Mouse (Mus musculus) lung, postnatal 10 days (tissue): ENCODE results near the gene Gm5615.

Experiments
- DNase-seq: peaks from one replicate; pipeline ENCODE4 v3.0.0; 2021

Gm5615 gene

DNA sequence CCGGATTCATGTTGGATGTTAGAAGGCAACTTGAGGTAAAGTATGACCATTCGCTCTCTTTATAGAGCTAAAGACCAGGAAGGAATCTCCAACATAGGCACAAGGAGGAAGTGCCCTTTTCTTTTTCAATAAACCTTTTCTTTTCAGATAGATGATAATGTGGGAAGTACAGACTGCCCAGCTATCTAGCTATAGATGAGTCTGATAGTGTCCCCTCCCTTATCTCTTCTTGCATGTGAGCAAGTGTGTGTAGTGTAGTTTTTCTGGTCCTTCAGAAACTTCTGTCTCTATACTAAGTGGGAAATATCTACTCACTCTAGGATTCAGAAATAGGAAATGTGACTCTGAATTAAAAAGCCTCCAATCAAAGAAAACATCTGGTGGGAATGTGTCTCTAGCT lies at the start of gene Gm5615:
Gm5615 (minus strand) TSS at position 101 of the 400 bp plus-strand sequence.
- DNase-seq = no peak

DNA sequence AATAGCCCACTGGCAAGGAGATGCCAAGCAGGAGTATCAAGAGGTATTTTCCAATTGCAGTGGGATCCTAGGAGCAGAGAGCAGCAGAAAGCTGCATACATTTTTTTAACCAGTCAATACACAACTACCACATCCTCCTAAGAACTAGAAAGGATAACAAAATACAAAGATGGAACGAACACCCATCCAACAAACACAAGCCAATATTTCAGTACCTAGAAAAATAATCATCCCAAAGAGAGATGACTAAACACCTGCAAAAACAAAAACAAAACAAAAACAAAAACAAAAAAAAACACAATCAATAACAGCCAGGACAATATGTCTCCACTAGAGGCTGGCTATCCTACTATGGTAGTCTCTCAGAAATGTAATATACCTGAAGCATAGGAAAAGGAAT lies 40.8 kb upstream of the Gm5615 start, which contains the start of gene Gm17689:
Gm17689 (minus strand) TSS at position 101 of the 400 bp plus-strand sequence.
- DNase-seq = no peak

DNA sequence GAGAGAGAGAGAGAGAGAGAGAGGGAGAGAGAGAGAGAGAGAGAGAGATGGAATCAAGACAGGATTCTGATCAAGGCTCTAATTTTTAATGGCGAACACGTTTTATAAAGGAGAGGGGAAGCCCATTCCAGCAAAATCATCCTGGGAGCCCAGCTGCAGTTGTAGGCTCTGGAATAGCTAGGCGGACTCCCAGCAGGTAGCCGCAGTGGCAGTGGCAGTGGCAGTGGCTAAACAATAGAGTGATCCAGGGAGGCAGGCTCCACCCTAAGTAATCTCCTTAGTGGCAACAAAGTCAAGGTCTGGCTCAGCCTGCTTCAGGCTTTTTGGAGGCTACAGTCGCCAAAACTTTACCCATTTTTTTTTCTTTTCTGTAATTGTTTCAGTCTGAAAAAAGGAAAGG lies 37.6 kb downstream of the Gm5615 start:
- DNase-seq = no peak

DNA sequence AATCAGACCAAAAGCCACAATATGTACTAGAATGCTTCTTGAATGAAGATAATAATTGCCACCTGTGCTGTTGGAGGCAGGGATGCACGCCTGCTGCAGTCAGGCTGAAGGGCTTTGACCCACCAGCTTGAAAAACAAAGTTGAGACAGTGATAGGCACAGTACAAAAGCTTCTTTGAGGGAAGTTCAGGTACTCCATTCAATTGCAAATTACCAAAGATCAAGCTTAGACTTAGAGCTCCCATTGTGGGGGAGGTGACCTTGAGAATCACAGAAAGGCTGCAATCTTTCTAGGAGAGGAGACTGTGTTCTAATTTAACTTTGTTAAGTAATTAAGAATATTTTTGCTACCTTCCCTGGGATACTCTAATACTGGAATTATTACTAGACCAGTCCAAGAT lies 45.9 kb downstream of the Gm5615 start:
- no peak for DNase-seq

- no peak for DNase-seq
Measured at GRCm38 (mm10) chr9:36494501-36495220, 47.1 kb downstream of the Gm5615 start.
